Mouse (Mus musculus): Measurements from ENCODE around the gene Sipa1.

Sipa1 gene

DNA sequence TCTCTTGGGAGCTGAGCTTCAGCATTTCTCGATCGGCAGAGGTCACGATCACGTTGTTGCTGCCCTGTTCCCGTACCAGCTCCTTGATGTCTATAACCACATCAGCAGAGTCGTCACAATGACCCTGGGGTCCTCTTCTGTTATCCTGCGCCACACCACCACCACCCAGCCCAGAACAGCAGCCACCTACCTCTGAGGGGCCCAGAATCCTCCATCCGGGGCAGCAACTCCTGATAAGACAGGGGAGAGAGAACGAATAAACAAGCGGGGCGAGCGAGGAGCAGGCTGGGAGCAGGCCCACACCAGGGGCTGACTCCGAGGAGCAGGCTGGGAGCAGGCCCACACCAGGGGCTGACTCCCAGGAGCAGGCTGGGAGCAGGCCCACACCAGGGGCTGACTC, 22.9 kb upstream of the Sipa1 start:
- no peak for DNase-seq

DNA sequence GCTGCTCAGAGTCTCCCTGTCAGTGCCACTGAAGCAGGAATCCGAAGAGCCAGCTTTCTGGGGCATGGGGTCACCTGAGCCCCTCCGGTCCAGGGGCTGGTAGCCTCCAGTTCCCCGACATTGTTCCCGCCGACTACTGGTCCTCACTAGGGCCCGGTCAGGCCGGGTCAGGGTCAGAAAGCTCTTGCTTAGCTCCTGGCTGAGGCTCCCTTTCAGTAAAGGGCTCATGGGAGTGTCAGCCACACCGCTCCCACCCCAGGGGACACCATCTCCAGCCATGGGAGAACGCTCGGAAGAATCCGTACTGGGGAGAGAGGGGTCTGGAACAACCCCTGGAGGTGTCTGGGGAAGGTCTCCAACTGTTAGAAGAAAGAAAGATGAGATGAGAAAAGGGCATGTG, 22.4 kb upstream of the Sipa1 start:
- DNase-seq, result no peak

DNA sequence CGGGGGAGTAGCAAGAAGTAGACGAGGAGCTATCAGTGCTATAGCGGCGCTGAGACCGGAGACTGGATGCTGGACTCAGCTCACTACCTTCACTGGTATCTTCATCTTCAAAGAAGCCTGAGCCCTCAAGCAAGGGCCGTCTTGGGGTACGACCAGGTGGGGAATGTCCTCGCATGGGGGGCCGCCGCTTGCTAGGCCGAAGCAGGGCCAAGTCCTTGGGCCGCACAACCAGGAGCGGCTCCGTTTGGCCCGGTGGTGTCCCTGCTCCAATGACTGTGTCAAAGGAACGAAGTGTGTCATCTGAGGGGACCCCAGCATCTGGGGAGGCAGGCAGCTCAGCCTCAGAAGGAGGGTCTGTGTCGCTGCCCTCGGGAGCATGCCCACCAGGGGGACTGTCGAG, 21.9 kb upstream of the Sipa1 start:
- no peak for DNase-seq

DNA sequence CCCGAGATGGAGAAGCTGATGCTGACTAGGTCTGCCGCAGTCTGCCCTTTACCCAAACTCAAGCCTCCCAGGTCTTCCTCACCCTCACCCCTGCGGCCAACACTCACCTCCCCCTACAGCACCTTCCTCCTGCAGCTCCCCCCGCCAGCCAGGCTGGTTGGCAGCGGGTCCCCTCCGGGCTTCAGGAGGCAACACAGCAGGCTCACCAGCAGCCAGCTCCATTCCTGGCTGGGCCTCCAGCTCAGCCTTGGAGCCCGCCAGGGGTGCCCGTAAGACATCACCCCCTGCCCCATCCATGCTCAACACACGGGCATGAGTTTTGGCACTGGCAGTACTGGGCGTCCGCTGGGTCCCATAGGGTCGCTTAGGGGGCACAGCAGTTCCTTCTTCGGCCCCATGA, 21.5 kb upstream of the Sipa1 start:
- no peak for DNase-seq

DNA sequence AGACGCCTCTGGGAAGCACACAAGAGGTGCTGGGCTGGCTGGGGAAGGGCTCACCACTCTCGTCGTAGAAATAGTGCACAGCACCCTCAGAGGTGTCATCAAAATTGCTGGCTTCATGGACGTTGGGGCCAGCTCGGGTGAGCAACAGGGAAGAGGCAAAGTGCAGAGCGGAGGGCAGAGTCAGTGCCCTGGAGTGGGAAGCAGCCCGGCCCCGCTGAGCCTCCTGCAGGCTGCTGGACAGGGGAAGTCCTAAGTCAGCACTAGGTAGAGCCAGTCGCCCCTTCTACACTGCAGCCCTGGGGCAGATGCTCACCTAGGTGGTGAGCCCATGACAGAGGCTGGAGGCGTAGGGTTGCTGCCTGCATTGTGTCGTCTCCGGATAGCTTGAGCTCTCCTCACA, 20.7 kb upstream of the Sipa1 start:
- no peak for DNase-seq

DNA sequence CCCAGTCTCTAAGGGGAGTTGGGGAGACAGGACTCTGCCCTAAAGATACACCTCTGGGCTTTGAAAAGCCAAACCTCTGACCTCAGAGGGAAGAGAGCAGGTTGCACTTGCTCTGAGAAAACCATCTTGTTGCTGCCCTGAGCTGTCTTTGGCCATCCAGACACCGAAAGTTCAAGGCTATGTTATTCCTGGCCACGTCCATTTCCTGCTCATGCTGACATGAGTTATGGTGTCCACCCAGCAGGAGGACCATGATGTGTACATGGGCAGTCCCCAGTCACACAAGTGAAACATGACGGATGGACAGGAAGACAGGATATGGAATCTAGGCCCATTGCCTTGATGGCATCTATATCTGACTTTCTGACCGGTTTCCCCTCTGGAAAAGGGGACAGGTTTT, 16.9 kb upstream of the Sipa1 start:
- DNase-seq, result no peak

DNA sequence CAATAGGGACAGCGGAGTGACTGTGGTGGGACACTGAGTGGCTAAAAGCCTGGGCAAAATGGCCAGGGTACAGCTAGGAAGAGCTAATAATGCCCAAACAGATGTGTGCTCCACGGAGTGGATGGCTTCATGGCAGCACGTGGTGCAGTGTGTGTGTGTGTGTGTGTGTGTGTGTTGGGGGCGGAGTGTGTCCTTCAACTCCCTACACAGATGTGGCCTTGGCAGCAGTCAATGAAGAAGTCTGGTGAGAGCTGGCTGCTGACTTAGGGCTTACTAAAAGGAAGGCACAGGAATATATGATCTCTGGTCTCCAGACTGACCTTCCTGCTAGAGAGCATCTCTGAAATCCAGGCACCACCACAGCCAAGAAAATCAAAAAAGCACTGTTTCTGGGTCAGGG, 4.9 kb upstream of the Sipa1 start:
- DNase-seq, result no peak

DNA sequence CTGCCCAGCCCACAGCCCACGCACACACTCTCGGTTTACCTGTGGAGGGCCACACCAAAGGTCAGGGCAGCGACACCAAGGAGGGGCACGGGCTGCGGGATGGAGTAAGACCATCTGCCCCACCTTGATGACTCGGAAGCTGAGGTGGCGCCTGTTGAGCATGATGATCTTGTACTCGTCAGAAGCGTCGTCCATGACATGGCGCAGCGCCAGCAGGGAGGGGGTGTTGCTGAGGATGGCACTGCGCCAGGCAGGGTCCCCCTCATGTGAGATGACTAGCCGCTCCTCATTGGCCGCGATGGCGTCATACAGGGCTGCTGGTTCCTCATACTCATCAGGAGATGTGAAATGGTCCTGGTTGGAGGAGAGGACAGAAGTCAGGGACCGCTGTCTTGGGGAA, 2.9 kb upstream of the Sipa1 start:
- DNase-seq, result no peak

DNA sequence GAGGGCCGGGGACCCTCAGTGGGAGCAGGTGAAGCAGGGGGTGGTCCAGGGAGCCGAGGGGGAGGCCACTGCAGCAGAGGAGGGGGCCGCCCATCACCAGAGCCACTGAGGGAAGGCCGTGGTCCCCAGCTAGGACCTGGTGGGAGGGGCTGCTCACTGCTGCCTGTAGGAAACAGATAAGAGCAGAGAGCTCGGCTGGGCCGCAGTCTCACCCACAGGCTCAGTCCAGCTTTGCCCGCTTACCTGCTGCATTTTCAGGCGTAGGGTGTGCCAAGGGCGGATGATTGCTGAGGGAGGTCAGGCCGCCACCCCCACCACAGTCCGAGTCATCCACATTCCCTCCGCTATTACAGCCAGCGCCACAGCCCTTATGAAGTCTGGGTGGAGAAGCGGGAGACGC, 2.0 kb upstream of the Sipa1 start:
- no peak for DNase-seq

DNA sequence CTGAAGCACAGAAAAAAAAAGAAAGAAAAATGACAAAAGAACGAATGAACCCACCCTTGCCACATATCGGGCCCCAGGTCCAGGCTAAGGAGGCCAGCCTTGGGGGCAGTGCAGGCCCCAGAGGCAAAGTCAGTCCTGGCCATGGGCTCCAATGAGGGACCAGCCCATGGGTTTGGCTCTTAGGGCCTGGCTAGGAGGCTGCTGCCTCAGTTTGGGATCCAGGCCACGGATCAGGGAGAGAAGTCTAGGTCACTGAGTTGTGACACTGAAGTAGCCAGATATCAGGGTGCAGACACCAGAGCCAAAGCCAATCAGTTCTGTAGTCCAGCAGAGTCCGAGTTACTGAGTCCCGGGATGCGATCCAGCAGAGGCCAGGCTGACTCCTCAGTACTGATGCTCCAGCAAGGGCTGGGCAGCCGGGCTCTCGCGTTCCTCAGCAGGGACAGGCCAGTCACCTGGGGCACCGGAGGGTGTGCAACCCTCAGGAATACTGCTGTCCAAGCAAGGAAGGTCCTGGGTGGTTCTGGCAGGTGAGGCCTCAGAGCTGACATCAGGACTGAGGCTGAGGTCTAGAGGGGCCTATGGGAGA, 1.3 kb upstream of the Sipa1 start:
- DNase-seq, result no peak

DNA sequence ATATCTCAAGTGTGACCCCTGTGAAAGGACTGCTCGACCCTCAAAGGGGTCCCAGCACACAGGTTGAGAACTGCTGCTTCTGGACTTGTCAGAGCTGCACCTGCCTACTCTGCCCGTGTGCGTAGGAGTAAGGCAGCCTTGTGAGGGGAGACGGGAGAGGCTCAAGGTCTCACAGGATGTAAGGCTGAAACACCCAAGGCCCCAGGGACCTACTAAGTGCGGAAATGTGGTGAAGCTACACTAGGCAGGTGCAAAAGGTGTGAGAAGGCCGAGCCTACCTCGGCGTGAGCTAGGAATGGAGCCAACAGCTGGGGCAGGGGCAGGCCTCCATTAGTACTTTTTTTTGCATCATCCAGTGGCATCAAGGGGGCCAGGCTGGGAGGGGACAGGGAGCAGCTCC, 1.2 kb downstream of the Sipa1 start:
- DNase-seq, result peak; percentile 63 to 73

DNA sequence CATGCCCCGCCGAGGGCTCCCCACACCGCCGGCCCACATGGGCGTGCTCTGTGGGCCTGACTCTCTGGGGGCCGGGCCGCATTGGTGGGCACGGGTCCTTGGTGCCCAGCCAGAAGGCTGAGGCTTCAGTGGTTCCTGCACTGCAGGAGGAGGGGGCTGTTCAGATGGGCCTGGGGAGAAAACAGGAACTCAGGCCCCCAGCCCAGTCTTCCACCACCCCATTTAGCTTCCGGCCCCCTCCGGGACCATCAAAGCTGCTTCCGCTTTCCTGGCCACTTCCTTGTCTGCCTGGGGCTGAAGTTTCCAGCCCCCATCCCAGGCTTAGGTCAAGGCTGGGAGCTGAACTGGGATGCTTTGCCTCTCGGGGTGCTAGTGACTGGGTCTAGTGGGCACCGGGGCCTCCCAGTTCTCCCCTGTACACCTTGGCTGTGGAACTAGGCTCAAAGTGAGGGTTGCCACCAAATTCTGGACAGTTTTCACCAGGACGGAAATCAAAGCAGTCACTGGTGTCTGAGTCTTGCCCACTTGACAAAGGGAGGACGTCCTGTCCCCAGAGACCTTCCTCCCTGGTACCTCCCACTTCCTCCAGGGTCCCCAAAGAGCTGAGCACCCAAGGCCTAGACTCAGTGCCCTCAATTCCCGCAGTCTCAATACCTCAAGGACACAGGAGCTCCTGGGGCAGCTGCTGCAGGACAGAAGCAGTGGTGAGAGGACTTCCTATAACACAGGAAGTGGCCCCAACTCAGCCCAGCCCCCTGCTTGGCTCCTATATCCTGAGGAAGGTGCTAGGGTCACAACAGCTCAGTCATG, 2.4 kb downstream of the Sipa1 start:
- DNase-seq, result peak; percentile 72 to 80

DNA sequence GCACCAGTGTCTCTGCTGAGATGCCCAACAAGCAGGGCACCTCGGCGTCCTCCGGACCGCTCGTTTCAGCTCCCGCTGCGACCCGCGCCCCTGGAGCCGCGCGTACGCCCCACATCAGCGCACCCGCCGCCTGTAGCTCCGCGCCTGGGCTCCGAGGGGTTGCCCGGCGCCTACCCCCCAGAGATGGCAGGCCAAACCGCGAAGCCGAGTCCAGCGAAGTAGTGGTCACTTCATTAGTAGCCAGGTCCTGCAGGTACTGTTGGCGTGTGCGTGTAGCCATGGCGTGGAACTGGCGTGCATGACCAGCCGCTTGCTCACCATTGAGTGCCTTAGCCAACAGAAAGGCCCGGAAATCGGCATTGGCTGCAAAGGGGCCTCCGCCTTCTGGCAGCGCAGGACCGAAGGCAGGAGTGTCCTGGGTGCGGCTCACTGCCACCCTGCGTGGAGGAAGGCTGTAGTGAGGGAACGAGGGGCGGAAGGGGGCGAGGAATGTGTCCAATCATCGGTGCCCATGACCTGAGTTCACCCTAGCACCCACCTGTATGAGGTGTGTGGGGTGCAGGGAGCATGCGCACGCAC, 8.7 kb downstream of the Sipa1 start:
- DNase-seq, result no peak

DNA sequence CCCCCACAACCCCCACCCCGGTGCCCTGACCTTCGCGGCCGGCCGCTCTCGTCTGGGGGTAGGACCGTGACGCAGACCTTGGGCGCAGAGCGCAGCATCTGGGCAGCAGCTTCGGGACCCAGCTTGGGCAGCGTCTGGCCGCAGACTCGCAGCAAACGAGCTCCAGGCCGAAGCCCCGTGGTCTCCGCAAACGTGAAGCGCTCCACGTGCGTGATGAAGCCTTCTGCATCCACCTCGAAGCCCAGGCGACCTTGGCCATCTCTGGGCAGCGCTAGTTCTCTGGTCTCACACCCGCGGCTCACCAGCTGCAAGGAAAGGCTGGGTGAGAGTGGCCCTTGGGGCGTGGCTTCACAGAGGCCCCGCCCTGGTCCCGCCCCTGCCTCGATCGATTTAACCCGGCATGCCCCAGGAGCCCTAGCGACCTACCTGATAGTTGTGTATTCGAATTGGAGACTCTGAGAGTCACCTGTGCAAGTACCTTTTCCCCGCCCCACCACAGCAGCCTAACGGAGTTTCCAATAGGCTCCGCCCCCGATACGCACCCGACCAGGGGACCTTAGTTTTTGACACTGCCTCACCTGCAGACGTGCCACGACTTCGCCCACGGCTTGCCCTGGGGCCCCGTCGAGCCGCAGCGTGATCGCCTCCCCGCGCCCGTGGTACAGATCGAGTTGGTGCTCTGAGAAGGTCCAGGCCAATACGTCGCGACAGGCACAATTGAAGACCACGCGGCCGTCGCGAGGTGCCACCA, 9.4 kb downstream of the Sipa1 start:
- DNase-seq, result no peak

DNA sequence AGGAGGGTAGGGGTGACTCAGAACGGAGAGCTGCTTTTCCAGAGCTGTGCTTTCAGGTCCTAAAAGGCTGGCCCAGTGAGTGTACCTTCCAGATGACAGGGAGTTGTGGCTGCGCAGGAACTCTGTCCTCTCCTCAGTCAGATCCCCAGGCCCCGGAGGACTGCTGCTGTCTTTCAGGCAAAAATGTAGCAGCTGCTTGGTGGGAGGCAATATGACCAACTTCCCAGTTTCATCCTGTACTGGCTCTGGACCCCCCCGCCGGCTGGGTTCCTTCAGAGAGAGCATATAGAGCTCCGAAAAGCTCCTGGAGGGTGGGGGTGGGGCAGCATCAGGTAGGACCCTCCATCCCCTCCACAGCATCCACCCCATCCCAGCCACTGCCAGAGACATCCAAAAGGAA, 10.9 kb downstream of the Sipa1 start:
- DNase-seq, result no peak

DNA sequence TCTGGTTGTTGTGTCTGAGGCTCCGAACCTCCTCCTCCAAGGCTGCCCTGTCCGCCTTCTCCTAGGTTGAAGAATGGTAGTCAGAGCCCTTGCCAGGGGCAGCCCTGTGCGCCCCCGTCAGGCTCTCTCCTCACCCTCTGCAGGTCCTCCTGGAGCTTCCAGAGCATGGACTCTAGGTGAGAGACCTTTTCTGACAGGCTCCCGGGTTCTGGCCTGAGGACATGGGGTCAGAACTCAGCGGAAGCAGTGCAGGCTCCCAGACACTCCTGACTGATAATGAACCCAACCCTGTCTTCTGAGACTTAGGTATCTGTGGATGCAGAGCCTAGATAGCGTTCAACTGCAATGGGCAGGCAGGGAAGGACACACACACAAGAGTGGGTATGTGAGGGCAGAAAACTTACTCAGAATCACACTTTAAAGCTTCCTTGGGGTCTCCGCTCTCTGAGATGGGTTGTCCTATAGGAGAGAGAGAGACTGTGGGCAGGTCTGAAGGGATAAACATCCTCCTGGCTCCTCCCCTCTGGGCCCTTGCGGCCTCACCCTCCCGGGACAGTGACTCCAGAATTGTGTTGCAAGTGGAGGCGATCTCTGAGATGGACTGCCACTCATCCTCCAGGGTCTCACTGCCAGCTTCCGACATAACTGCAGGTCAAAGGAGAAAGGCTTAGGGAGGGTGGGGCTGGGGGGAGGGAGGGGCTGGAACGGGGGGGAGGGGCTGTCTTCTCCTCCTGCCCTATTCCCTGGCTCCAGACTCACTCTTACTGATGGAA, 11.8 kb downstream of the Sipa1 start:
- no peak for DNase-seq

DNA sequence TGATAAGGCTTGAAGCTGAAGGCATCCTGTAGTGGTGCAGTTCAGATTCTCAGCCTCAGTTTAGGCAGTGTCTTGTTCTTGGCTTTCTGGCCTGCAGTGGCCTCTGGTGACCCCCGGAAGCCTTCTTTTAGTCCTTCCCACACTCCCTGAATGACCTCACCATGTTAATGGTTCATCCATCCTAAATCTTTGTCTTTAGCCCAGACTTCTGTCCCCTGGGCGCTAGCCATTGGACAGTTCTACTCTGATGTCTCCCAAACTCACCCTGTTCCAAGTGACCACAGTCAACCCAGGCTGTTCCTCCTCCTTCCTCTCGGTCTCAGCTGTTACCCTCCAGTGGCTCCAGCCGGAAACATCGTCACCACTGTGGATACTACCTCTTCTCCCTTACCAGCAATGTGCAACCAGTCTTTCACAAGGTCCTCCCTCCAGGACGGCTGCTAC, 14.2 kb downstream of the Sipa1 start:
- no peak for DNase-seq

DNA sequence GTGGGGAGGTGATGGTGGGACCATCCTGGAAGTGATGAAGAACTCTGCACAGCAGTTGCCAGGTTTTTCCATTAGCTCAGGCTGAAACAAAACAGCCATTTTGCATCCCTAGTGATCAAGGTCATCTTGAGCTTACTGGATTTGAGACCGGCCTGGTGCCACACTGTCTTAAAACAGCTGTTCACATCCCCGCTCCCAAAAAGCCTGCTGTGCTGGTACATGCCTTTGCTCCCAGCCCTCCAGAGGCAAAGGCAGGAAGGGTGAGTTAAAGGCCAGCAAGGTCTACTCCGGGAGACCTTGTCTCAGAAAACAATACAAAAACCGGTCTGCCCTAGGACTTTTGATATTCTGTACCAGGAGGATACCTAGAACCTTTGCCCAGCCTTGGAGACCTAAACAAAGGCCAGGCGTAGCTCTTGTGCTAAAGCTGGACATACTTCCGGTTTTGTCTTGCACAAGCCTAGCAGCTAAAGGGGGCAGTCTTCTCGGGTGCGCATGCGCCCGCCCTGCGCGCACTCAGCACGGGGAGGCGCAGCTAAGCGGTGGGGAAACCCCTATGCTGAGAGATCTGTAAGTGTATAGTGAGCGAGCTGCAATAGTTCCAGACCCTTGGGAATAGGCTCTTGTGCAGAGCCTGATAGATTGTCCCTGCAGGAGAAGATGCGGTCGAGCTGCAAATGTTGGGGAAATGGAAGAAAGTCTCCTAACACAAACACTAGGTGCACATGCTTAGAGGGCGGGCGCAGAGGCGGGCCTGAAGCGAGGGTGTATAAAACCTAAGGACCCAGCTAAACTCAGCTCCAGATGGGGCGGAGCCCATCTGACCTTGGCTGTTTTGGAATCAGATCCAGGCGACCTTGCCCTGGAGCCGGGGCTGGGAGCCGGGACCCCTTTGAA, 14.9 kb downstream of the Sipa1 start:
- peak; percentile 78 to 81 for DNase-seq

DNA sequence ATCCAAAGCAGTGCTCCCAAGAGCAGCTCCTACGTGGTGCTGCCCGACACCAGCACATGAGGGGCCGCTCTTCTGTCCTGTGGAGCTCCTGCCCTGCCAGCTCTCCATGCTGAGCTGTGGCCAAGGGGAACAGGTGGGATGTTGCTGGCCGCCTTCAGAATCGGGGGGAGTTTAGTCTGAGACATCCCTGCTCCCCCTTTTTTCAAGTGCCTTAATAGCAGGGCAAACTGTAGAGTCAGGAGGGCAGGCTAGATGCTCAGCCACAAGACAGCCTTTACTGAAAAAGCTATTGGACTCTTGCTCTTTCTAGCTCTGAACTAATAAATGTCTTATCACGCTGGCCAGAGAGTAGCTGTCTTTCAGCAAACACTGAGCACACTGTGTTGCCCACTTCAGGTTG, 15.7 kb downstream of the Sipa1 start:
- DNase-seq, result no peak

DNA sequence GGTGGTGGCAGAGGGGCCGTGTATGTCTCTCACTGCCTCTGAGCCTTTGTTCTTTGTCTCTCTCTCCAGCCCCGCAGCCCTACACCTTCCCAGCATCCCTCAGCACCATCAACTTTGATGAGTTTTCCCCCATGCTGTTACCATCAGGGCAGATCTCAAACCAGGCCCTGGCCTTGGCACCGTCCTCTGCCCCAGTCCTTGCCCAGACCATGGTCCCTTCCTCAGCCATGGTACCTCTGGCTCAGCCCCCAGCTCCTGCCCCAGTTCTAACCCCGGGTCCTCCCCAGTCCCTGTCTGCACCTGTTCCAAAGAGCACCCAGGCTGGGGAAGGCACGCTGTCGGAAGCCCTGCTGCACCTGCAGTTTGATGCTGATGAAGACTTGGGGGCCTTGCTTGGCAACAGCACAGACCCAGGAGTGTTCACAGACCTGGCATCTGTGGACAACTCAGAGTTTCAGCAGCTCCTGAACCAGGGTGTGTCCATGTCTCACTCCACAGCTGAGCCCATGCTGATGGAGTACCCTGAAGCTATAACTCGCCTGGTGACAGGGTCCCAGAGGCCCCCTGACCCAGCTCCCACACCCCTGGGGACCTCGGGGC, 16.7 kb downstream of the Sipa1 start:
- DNase-seq, result no peak

DNA sequence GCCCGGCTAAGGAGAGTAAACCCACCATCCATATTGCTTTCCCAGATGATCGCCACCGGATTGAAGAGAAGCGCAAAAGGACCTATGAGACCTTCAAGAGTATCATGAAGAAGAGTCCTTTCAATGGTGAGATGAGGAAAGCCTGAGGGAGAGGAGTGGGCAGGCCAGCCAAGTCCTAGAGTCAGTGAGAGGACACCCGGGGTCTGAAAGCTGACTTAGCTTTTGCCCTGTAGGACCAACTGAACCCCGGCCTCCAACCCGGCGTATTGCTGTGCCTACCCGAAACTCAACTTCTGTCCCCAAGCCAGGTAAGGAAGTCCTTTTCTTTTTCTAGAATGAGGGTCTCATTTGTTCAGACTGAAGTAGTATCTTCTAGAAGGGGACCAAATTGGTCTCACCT, 18.2 kb downstream of the Sipa1 start:
- DNase-seq, result no peak
